Mouse (Mus musculus) gonadal fat pad, adult 2 months (tissue): Measurements from ENCODE around the gene 1700001P01Rik. TPM values are rescaled to one million over a fixed set of nuclear protein-coding genes. Genes with fewer than 3 reads are reported as not detected.

Source experiments
- DNase-seq: peaks from one replicate; pipeline ENCODE4 v3.0.0-alpha.2; 2012; ENCODE audit warnings: low read depth
- polyA plus RNA-seq: library from polyadenylated mRNA; depleted of rRNA; stranded (reverse); fragments of >200 nt; gene quantifications from 2 replicates; pipeline ENCODE4 v1.2.3, GENCODE M21; 2012; rRNA removed

1700001P01Rik gene
- polyA plus RNA-seq, result 0.70 TPM in 1 of 2 replicates, not detected in the other

- DNase-seq, result no peak
These were observed at the start of gene 1700001P01Rik for GRCm38 (mm10) chr11:97775808-97776496. Gene 1700001P01Rik (minus strand): TSS chr11:97775918.

GRCm38 (mm10) chr11:97825295-97825694 is 49.6 kb upstream of the 1700001P01Rik start:
- DNase-seq, result no peak

GRCm38 (mm10) chr11:97824895-97825294 is 49.2 kb upstream of the 1700001P01Rik start:
- no peak for DNase-seq

- DNase-seq, result no peak
These were observed 48.5 kb upstream of the 1700001P01Rik start for GRCm38 (mm10) chr11:97824168-97824567.

- DNase-seq, result no peak
These were observed 47.3 kb upstream of the 1700001P01Rik start for GRCm38 (mm10) chr11:97822840-97823603.

- no peak for DNase-seq
These were observed 45.8 kb upstream of the 1700001P01Rik start for GRCm38 (mm10) chr11:97821401-97822064.

- DNase-seq, result no peak
These were observed 45.1 kb upstream of the 1700001P01Rik start for GRCm38 (mm10) chr11:97820840-97821239.

- DNase-seq, result no peak
These were observed 44.2 kb upstream of the 1700001P01Rik start for GRCm38 (mm10) chr11:97819923-97820322.

- DNase-seq, result no peak
These were observed 43.4 kb upstream of the 1700001P01Rik start for GRCm38 (mm10) chr11:97819102-97819501.

GRCm38 (mm10) chr11:97818571-97818970 is 42.9 kb upstream of the 1700001P01Rik start:
- no peak for DNase-seq

- no peak for DNase-seq
These were observed 42.3 kb upstream of the 1700001P01Rik start for GRCm38 (mm10) chr11:97818003-97818402.

GRCm38 (mm10) chr11:97817379-97817778 is 41.7 kb upstream of the 1700001P01Rik start:
- no peak for DNase-seq

- DNase-seq, result no peak
These were observed 41.2 kb upstream of the 1700001P01Rik start for GRCm38 (mm10) chr11:97816916-97817315.

GRCm38 (mm10) chr11:97816176-97816575 is 40.5 kb upstream of the 1700001P01Rik start:
- no peak for DNase-seq

GRCm38 (mm10) chr11:97815736-97816135 is 40.0 kb upstream of the 1700001P01Rik start:
- DNase-seq, result no peak

- peak; percentile 77 for DNase-seq
These were observed 38.2 kb upstream of the 1700001P01Rik start for GRCm38 (mm10) chr11:97813746-97814515.

GRCm38 (mm10) chr11:97813085-97813484 is 37.4 kb upstream of the 1700001P01Rik start:
- no peak for DNase-seq

GRCm38 (mm10) chr11:97812491-97812921 is 36.8 kb upstream of the 1700001P01Rik start:
- DNase-seq, result no peak

GRCm38 (mm10) chr11:97811569-97812362 is 36.0 kb upstream of the 1700001P01Rik start:
- DNase-seq, result no peak

- no peak for DNase-seq
These were observed 35.3 kb upstream of the 1700001P01Rik start for GRCm38 (mm10) chr11:97810970-97811369.

GRCm38 (mm10) chr11:97810356-97810755 is 34.6 kb upstream of the 1700001P01Rik start:
- no peak for DNase-seq
